Mouse (Mus musculus) lung, embryonic 16.5 days (tissue): ENCODE results near the gene Tnfrsf4. TPM values are rescaled to one million over a fixed set of nuclear protein-coding genes. Genes with fewer than 3 reads are reported as not detected.

ENCODE experiments used
- ATAC-seq: fragments of 200-750 bp; cut with Nextera tagmentation; 2 replicates; pipeline ENCODE4 v1.8.0; 2017; ENCODE audit warnings: low read depth, mild to moderate bottlenecking, moderate library complexity
- H3K27ac ChIP-seq: fragments of 300-500 bp; sonication (generic); 2 replicates; pipeline ENCODE4 v1.5.1; 2014; ENCODE audit warnings: mild to moderate bottlenecking, control low read depth, low read length
- H3K27me3 ChIP-seq: fragments of 300-500 bp; sonication (generic); 2 replicates; pipeline ENCODE4 v1.6.1; 2014; ENCODE audit warnings: low read depth, low read length, mixed read lengths; ENCODE audit not compliant: control insufficient read depth, insufficient read depth
- H3K36me3 ChIP-seq: fragments of 300-500 bp; sonication (generic); 2 replicates; pipeline ENCODE4 v1.6.1; 2014; ENCODE audit warnings: low read length; ENCODE audit not compliant: control insufficient read depth, insufficient read depth
- H3K4me1 ChIP-seq: fragments of 300-500 bp; sonication (generic); replicated peaks from 2 replicates; pipeline ENCODE4 v1.6.1; 2014; ENCODE audit warnings: low read length, mixed read lengths; ENCODE audit not compliant: control insufficient read depth, insufficient read depth
- H3K4me2 ChIP-seq: fragments of 300-500 bp; sonication (generic); 2 replicates; pipeline ENCODE4 v1.6.1; 2014; ENCODE audit warnings: low read depth, low read length, control low read depth
- H3K4me3 ChIP-seq: fragments of 300-500 bp; sonication (generic); 2 replicates; pipeline ENCODE4 v1.5.1; 2014; ENCODE audit warnings: mild to moderate bottlenecking, low read length, control low read depth
- H3K9ac ChIP-seq: fragments of 300-500 bp; sonication (generic); 2 replicates; pipeline ENCODE4 v1.6.1; 2014; ENCODE audit warnings: low read length, control low read depth
- H3K9me3 ChIP-seq: fragments of 300-500 bp; sonication (generic); 2 replicates; pipeline ENCODE4 v1.6.1; 2016; ENCODE audit warnings: low read length; ENCODE audit not compliant: control insufficient read depth
- whole genome bisulfite sequencing: fragments of 180-500 bp; shearing (Covaris S2); extraction: QIAGEN DNeasy Blood & Tissue Kit; methylation state at CpG from one replicate; pipeline ENCODE4 v1.1.7; 2014; 5-methylcytosine and 5-hydroxymethylcytosine counted together
- polyA plus RNA-seq: library from polyadenylated mRNA; unstranded; fragments of >200 nt; fragmentation: Nextera tagmentation; extraction: Ambion mirVana; gene quantifications from 2 replicates; pipeline ENCODE4 v1.2.1, GENCODE M21; 2015

The Tnfrsf4 gene
- polyA plus RNA-seq, 1 experiment from 2014 or later: 1.1 TPM

DNA sequence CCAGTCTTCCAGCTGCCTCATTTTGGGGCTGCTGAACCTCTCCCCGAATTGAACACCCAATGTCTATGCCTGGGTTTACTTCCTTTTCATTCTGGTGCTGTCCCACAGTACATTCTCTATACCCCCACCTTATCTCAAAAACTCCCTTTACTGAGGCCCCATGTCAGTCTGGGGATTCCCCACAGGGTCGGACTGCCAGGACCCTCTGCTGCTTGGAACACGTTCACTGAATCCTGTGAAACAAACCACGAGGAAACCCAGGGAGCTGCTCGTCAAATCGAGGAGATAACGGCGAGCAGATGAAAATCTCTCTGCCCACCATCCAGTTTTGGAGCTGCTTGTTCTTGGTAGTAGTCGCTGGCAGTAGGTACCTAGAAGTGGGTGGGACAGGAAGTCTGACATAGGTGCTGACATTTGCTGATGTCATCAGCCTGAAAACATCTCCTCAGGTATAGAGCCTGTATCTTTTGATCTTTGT, 8.3 kb downstream of the Tnfrsf4 start:
- 45% methylated on average over 9 of the region's 9 CpGs for WGBS
- Histone ChIP-seq H3K4me3 (no peak overlapping the region), H3K9me3 (no peaks in the 10 kb centered on the region), H3K27ac (no peak overlapping the region), H3K4me1 (peaks cover 11% of the 10 kb centered on the region), H3K4me2 (no peak overlapping the region), H3K27me3 (no peaks in the 10 kb centered on the region), H3K9ac (no peak overlapping the region), H3K36me3 (no peaks in the 10 kb centered on the region)
- no peak for ATAC-seq

DNA sequence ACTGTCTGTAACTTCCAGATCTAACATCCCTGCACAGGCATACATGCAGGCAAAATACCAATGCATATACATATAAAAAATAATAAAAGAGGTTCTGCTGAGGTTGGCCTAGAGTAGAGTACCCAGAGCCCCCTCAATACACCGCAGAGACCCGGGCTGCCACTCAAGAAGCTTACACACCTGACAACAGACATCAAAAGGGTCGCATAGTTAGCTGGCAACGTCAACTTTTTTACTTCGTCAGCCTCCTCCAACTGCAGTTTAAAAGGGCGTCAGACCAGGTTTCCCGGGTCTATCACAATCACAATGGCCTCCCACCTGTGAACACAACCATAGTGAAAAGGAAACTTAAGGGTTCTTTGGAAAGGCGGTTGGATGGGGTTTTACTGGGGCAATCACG, 9.9 kb downstream of the Tnfrsf4 start:
- Histone ChIP-seq H3K9ac (no peak overlapping the region), H3K27me3 (no peaks in the 10 kb centered on the region), H3K9me3 (no peaks in the 10 kb centered on the region), H3K4me3 (no peak overlapping the region), H3K36me3 (no peaks in the 10 kb centered on the region), H3K4me2 (no peak overlapping the region), H3K27ac (no peak overlapping the region), H3K4me1 (peaks cover 11% of the 10 kb centered on the region)
- WGBS: 58% methylated on average over 9 of the region's 9 CpGs
- no peak for ATAC-seq

- H3K4me3 ChIP-seq: no peak overlapping the region
- no peaks in the 10 kb centered on the region for H3K27me3 ChIP-seq
- no peak overlapping the region for H3K27ac ChIP-seq
- peaks cover 11% of the 10 kb centered on the region for H3K4me1 ChIP-seq
- no peak for ATAC-seq
- H3K36me3 ChIP-seq: no peaks in the 10 kb centered on the region
- 88% methylated on average over 7 of the region's 7 CpGs for WGBS
- no peak overlapping the region for H3K9ac ChIP-seq
- H3K9me3 ChIP-seq: no peaks in the 10 kb centered on the region
- no peak overlapping the region for H3K4me2 ChIP-seq
Observed at GRCm38 (mm10) chr4:156024184-156024583, 10.5 kb downstream of the Tnfrsf4 start.

- no peaks in the 10 kb centered on the region for H3K27me3 ChIP-seq
- H3K9ac ChIP-seq: peak within 1 kb of the TSS; percentile 49
- no peaks in the 10 kb centered on the region for H3K9me3 ChIP-seq
- peak within 1 kb of the TSS; percentile 36 for H3K27ac ChIP-seq
- H3K4me1 ChIP-seq: peaks cover 19% of the 10 kb centered on the region
- 6% methylated on average over 4 of the region's 4 CpGs for WGBS
- peak; percentile 56 for ATAC-seq
- H3K36me3 ChIP-seq: peaks cover 3% of the 10 kb centered on the region; the same call in 1 of the 2 replicates
- no peak within 1 kb of the TSS; the same call in 1 of the 2 replicates for H3K4me2 ChIP-seq
- no peak within 1 kb of the TSS for H3K4me3 ChIP-seq
Observed at GRCm38 (mm10) chr4:156026013-156026412, 12.4 kb downstream of the Tnfrsf4 start, which contains the start of gene Tnfrsf18. Tnfrsf18 (plus strand) TSS chr4:156026164.

- H3K27ac ChIP-seq: no peak overlapping the region
- no peak overlapping the region for H3K9ac ChIP-seq
- peaks cover 27% of the 10 kb centered on the region for H3K4me1 ChIP-seq
- no peak overlapping the region for H3K4me2 ChIP-seq
- peaks cover 3% of the 10 kb centered on the region; the same call in 1 of the 2 replicates for H3K36me3 ChIP-seq
- no peaks in the 10 kb centered on the region for H3K27me3 ChIP-seq
- no peak overlapping the region for H3K4me3 ChIP-seq
- 89% methylated on average over 7 of the region's 7 CpGs for WGBS
- ATAC-seq: no peak
- H3K9me3 ChIP-seq: no peaks in the 10 kb centered on the region
Observed at GRCm38 (mm10) chr4:156028580-156028979, 14.9 kb downstream of the Tnfrsf4 start.

DNA sequence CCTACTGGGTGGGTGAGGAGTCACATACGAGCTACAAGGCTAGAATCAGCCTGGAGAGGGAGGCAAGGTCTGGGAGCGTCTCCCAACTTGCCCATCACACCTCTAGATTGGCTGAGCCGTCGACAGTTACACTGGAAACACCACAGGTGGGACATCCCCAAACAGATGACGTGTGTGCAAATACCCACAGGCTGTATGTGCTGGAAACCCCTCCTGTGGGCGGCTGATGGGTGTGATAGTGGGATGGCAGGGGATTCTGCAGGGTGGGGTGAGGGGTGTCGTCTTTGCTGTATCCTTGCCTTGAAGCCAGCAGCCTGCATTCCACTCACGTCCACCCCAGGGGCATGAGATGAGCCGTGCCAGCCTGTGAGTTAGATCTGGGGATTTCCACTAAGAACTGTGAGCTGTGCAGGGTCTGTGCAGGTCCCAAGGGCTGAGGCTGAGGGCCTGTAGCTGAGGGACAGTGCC, 17.0 kb downstream of the Tnfrsf4 start:
- Histone ChIP-seq H3K36me3 (peaks cover 3% of the 10 kb centered on the region; the same call in 1 of the 2 replicates), H3K4me2 (peak overlapping the region; percentile 82), H3K9me3 (no peaks in the 10 kb centered on the region), H3K4me1 (peaks cover 25% of the 10 kb centered on the region), H3K4me3 (peak overlapping the region; percentile 60), H3K27me3 (peaks cover 6% of the 10 kb centered on the region; the same call in 1 of the 2 replicates), H3K27ac (peak overlapping the region; percentile 94; the same call in 1 of the 2 replicates), H3K9ac (peak overlapping the region; percentile 78)
- WGBS: 38% methylated on average over 9 of the region's 9 CpGs
- peak; percentile 1; the same call in 1 of the 2 replicates for ATAC-seq

GRCm38 (mm10) chr4:156031255-156031592, 17.6 kb downstream of the Tnfrsf4 start:
- peak; percentile 39 for ATAC-seq
- H3K27ac ChIP-seq: peak overlapping the region; percentile 94
- peaks cover 3% of the 10 kb centered on the region; the same call in 1 of the 2 replicates for H3K36me3 ChIP-seq
- H3K27me3 ChIP-seq: peaks cover 11% of the 10 kb centered on the region
- 3% methylated on average over 7 of the region's 7 CpGs for WGBS
- peak overlapping the region; percentile 82 for H3K4me2 ChIP-seq
- peak overlapping the region; percentile 78 for H3K9ac ChIP-seq
- H3K9me3 ChIP-seq: no peaks in the 10 kb centered on the region
- H3K4me1 ChIP-seq: peaks cover 19% of the 10 kb centered on the region
- H3K4me3 ChIP-seq: peak overlapping the region; percentile 60

- peak overlapping the region; percentile 60 for H3K4me3 ChIP-seq
- peaks cover 16% of the 10 kb centered on the region for H3K4me1 ChIP-seq
- under 1% methylated on average over 24 of the region's 24 CpGs for whole genome bisulfite sequencing
- peaks cover 12% of the 10 kb centered on the region for H3K27me3 ChIP-seq
- H3K4me2 ChIP-seq: peak overlapping the region; percentile 82
- H3K36me3 ChIP-seq: peaks cover 3% of the 10 kb centered on the region; the same call in 1 of the 2 replicates
- H3K9me3 ChIP-seq: no peaks in the 10 kb centered on the region
- H3K9ac ChIP-seq: peak overlapping the region; percentile 78
- peak; percentile 94 for ATAC-seq
- peak overlapping the region; percentile 94 for H3K27ac ChIP-seq
Observed at GRCm38 (mm10) chr4:156031593-156032391, 18.1 kb downstream of the Tnfrsf4 start.

DNA sequence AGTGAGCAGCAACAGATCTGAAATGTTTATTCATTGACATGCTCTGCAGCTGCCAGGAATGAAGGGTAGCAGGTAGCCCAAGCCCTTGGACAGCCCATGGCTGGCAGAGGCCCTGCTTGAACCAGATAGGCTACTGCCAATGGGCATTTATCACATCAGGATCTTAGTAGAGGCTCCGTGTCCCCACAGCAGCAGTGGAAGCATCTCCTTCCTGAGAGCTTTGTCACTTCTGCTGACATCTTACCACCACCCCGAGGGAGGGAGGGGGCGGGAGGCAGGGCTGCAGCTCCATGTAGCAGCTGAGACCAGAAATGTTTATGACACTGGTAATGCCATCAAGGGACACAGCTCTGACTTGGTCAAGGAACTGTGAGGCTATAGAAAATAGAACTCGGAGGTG, 19.2 kb downstream of the Tnfrsf4 start:
- H3K36me3 ChIP-seq: peaks cover 3% of the 10 kb centered on the region; the same call in 1 of the 2 replicates
- no peak for ATAC-seq
- no peak overlapping the region for H3K4me3 ChIP-seq
- no peak overlapping the region for H3K9ac ChIP-seq
- H3K27ac ChIP-seq: peak overlapping the region; percentile 94; the same call in 1 of the 2 replicates
- peaks cover 16% of the 10 kb centered on the region for H3K4me1 ChIP-seq
- H3K9me3 ChIP-seq: no peaks in the 10 kb centered on the region
- peaks cover 12% of the 10 kb centered on the region for H3K27me3 ChIP-seq
- H3K4me2 ChIP-seq: no peak overlapping the region
- 78% methylated on average over 4 of the region's 4 CpGs for WGBS
